Mouse (Mus musculus): Measurements from ENCODE around the gene Sdsl. TPM values are rescaled to one million over a fixed set of nuclear protein-coding genes. Genes with fewer than 3 reads are reported as not detected.
"Not testable (repeated sequence)": the region's sequence is repeated elsewhere in the genome, so short reads cannot be mapped to it uniquely, and the experiment has no call there.

Gene Sdsl
- polyA plus RNA-seq, 1 experiment from 2014 or later: 6.1 TPM

GRCm38 (mm10) chr5:120510982-120511642 lies 38.5 kb upstream of the Sdsl start, which contains the start of gene Slc8b1:
Gene Slc8b1, plus strand, starts transcription at chr5:120511168.
- H3K27ac ChIP-seq: no peak within 1 kb of the TSS
- no peaks in the 10 kb centered on the region for H3K36me3 ChIP-seq (replicated peaks; ENCODE audit: control insufficient read depth, insufficient read depth)
- peak within 1 kb of the TSS; percentile 42 for H3K9ac ChIP-seq
- peak; percentile 87 for ATAC-seq (ENCODE audit: low FRiP score)
- peak; percentile 77 for DNase-seq (ENCODE audit: low spot score)
- WGBS: 1% methylated on average over 36 of the region's 36 CpGs
- no peaks in the 10 kb centered on the region for H3K9me3 ChIP-seq (ENCODE audit: control insufficient read depth, low read length)
- H3K27me3 ChIP-seq (ENCODE audit: control insufficient read depth, insufficient read depth, low read length): no peaks in the 10 kb centered on the region
- peaks cover 20% of the 10 kb centered on the region for H3K4me1 ChIP-seq (replicated peaks; ENCODE audit: control insufficient read depth, insufficient read depth, low read length)
- H3K4me3 ChIP-seq (replicated peaks; ENCODE audit: low read length): peak within 1 kb of the TSS; percentile 38
- peak within 1 kb of the TSS; percentile 58 for H3K4me2 ChIP-seq (replicated peaks)

GRCm38 (mm10) chr5:120507311-120507710 lies 34.7 kb upstream of the Sdsl start:
- Histone ChIP-seq H3K4me3 (replicated peaks; ENCODE audit: low read length) (no peak overlapping the region), H3K4me2 (replicated peaks) (no peak overlapping the region), H3K9ac (no peak overlapping the region), H3K36me3 (replicated peaks; ENCODE audit: control insufficient read depth, insufficient read depth) (no peaks in the 10 kb centered on the region), H3K9me3 (ENCODE audit: control insufficient read depth, low read length) (no peaks in the 10 kb centered on the region), H3K4me1 (replicated peaks; ENCODE audit: control insufficient read depth, insufficient read depth, low read length) (peaks cover 20% of the 10 kb centered on the region), H3K27ac (no peak overlapping the region), H3K27me3 (ENCODE audit: control insufficient read depth, insufficient read depth, low read length) (no peaks in the 10 kb centered on the region)
- 48% methylated on average over 4 of the region's 4 CpGs for WGBS
- DNase-seq (ENCODE audit: low spot score) (no peak), ATAC-seq (ENCODE audit: low FRiP score) (no peak)

- Histone ChIP-seq H3K27me3 (ENCODE audit: control insufficient read depth, insufficient read depth, low read length) (no peaks in the 10 kb centered on the region), H3K27ac (no peak overlapping the region), H3K4me3 (replicated peaks; ENCODE audit: low read length) (no peak overlapping the region), H3K9ac (no peak overlapping the region), H3K36me3 (replicated peaks; ENCODE audit: control insufficient read depth, insufficient read depth) (no peaks in the 10 kb centered on the region), H3K9me3 (ENCODE audit: control insufficient read depth, low read length) (no peaks in the 10 kb centered on the region), H3K4me1 (replicated peaks; ENCODE audit: control insufficient read depth, insufficient read depth, low read length) (peaks cover 28% of the 10 kb centered on the region), H3K4me2 (replicated peaks) (no peak overlapping the region)
- ATAC-seq (ENCODE audit: low FRiP score) (no peak), DNase-seq (ENCODE audit: low spot score) (no peak)
- WGBS: 48% methylated on average over 9 of the region's 9 CpGs
These were observed 33.9 kb upstream of the Sdsl start for GRCm38 (mm10) chr5:120506490-120506889.

GRCm38 (mm10) chr5:120505781-120506180 lies 33.2 kb upstream of the Sdsl start:
- no peaks in the 10 kb centered on the region for H3K9me3 ChIP-seq (ENCODE audit: control insufficient read depth, low read length)
- H3K4me2 ChIP-seq (replicated peaks): no peak overlapping the region
- no peak overlapping the region for H3K9ac ChIP-seq
- no peaks in the 10 kb centered on the region for H3K27me3 ChIP-seq (ENCODE audit: control insufficient read depth, insufficient read depth, low read length)
- WGBS: 65% methylated on average over 9 of the region's 9 CpGs
- DNase-seq (ENCODE audit: low spot score) (no peak), ATAC-seq (ENCODE audit: low FRiP score) (no peak)
- peaks cover 22% of the 10 kb centered on the region for H3K4me1 ChIP-seq (replicated peaks; ENCODE audit: control insufficient read depth, insufficient read depth, low read length)
- no peak overlapping the region for H3K4me3 ChIP-seq (replicated peaks; ENCODE audit: low read length)
- no peak overlapping the region for H3K27ac ChIP-seq
- no peaks in the 10 kb centered on the region for H3K36me3 ChIP-seq (replicated peaks; ENCODE audit: control insufficient read depth, insufficient read depth)

GRCm38 (mm10) chr5:120505368-120505767 lies 32.8 kb upstream of the Sdsl start:
- Histone ChIP-seq H3K4me3 (replicated peaks; ENCODE audit: low read length) (no peak overlapping the region), H3K9ac (no peak overlapping the region), H3K27me3 (ENCODE audit: control insufficient read depth, insufficient read depth, low read length) (no peaks in the 10 kb centered on the region), H3K27ac (no peak overlapping the region), H3K4me2 (replicated peaks) (no peak overlapping the region), H3K9me3 (ENCODE audit: control insufficient read depth, low read length) (no peaks in the 10 kb centered on the region), H3K36me3 (replicated peaks; ENCODE audit: control insufficient read depth, insufficient read depth) (no peaks in the 10 kb centered on the region), H3K4me1 (replicated peaks; ENCODE audit: control insufficient read depth, insufficient read depth, low read length) (peaks cover 20% of the 10 kb centered on the region)
- DNase-seq (ENCODE audit: low spot score) (peak; percentile 62), ATAC-seq (ENCODE audit: low FRiP score) (no peak)
- 25% methylated on average over 16 of the region's 16 CpGs for WGBS

- H3K4me1 ChIP-seq (replicated peaks; ENCODE audit: control insufficient read depth, insufficient read depth, low read length): peaks cover 20% of the 10 kb centered on the region
- DNase-seq (ENCODE audit: low spot score) (peak; percentile 96), ATAC-seq (ENCODE audit: low FRiP score) (peak; percentile 83)
- peak within 1 kb of the TSS; percentile 96 for H3K4me3 ChIP-seq (replicated peaks; ENCODE audit: low read length)
- peak within 1 kb of the TSS; percentile 96 for H3K4me2 ChIP-seq (replicated peaks)
- H3K27me3 ChIP-seq (ENCODE audit: control insufficient read depth, insufficient read depth, low read length): no peaks in the 10 kb centered on the region
- H3K27ac ChIP-seq: peak within 1 kb of the TSS; percentile 26; the same call in 1 of the 2 replicates
- no peaks in the 10 kb centered on the region for H3K9me3 ChIP-seq (ENCODE audit: control insufficient read depth, low read length)
- H3K9ac ChIP-seq: peak within 1 kb of the TSS; percentile 91
- WGBS: under 1% methylated on average over 46 of the region's 55 CpGs
- peaks cover 7% of the 10 kb centered on the region; the same call in 1 of the 2 replicates for H3K36me3 ChIP-seq (replicated peaks; ENCODE audit: control insufficient read depth, insufficient read depth)
These were observed 30.7 kb upstream of the Sdsl start, which contains the start of gene Plbd2 for GRCm38 (mm10) chr5:120503144-120503795. Gene Plbd2, minus strand, starts transcription at chr5:120503625.

- Histone ChIP-seq H3K9ac (peak overlapping the region; percentile 91), H3K4me2 (replicated peaks) (peak overlapping the region; percentile 96), H3K4me3 (replicated peaks; ENCODE audit: low read length) (peak overlapping the region; percentile 96), H3K27me3 (ENCODE audit: control insufficient read depth, insufficient read depth, low read length) (no peaks in the 10 kb centered on the region), H3K36me3 (replicated peaks; ENCODE audit: control insufficient read depth, insufficient read depth) (peaks cover 10% of the 10 kb centered on the region; the same call in 1 of the 2 replicates), H3K9me3 (ENCODE audit: control insufficient read depth, low read length) (no peaks in the 10 kb centered on the region), H3K4me1 (replicated peaks; ENCODE audit: control insufficient read depth, insufficient read depth, low read length) (peaks cover 20% of the 10 kb centered on the region), H3K27ac (peak overlapping the region; percentile 26; the same call in 1 of the 2 replicates)
- 9% methylated on average over 12 of the region's 12 CpGs for WGBS
- DNase-seq (ENCODE audit: low spot score) (no peak), ATAC-seq (ENCODE audit: low FRiP score) (no peak)
These were observed 30.1 kb upstream of the Sdsl start for GRCm38 (mm10) chr5:120502675-120503143.

- Histone ChIP-seq H3K4me2 (replicated peaks) (peak overlapping the region; percentile 96), H3K36me3 (replicated peaks; ENCODE audit: control insufficient read depth, insufficient read depth) (peaks cover 10% of the 10 kb centered on the region; the same call in 1 of the 2 replicates), H3K4me1 (replicated peaks; ENCODE audit: control insufficient read depth, insufficient read depth, low read length) (peaks cover 20% of the 10 kb centered on the region), H3K4me3 (replicated peaks; ENCODE audit: low read length) (peak overlapping the region; percentile 96), H3K9me3 (ENCODE audit: control insufficient read depth, low read length) (no peaks in the 10 kb centered on the region), H3K27me3 (ENCODE audit: control insufficient read depth, insufficient read depth, low read length) (no peaks in the 10 kb centered on the region), H3K27ac (no peak overlapping the region), H3K9ac (peak overlapping the region; percentile 91; the same call in 1 of the 2 replicates)
- no peak for DNase-seq (ENCODE audit: low spot score)
- ATAC-seq (ENCODE audit: low FRiP score): no peak
- 72% methylated on average over 9 of the region's 9 CpGs for WGBS
These were observed 29.6 kb upstream of the Sdsl start for GRCm38 (mm10) chr5:120502147-120502621.

- H3K9me3 ChIP-seq (ENCODE audit: control insufficient read depth, low read length); ATAC-seq (ENCODE audit: low FRiP score); H3K4me3 ChIP-seq (replicated peaks; ENCODE audit: low read length); H3K27ac ChIP-seq; H3K9ac ChIP-seq; DNase-seq (ENCODE audit: low spot score); H3K4me2 ChIP-seq (replicated peaks); H3K27me3 ChIP-seq (ENCODE audit: control insufficient read depth, insufficient read depth, low read length): not testable (repeated sequence)
- H3K36me3 ChIP-seq (replicated peaks; ENCODE audit: control insufficient read depth, insufficient read depth): peaks cover 10% of the 10 kb centered on the region; the same call in 1 of the 2 replicates
- peaks cover 15% of the 10 kb centered on the region for H3K4me1 ChIP-seq (replicated peaks; ENCODE audit: control insufficient read depth, insufficient read depth, low read length)
- 89% methylated on average over 9 of the region's 9 CpGs for WGBS
These were observed 28.0 kb upstream of the Sdsl start for GRCm38 (mm10) chr5:120500609-120501008.

All from hindbrain, embryonic 14.5 days (tissue).